Mouse (Mus musculus) intestine, postnatal 0 days (tissue): ENCODE data around the gene 2310011J03Rik. TPM values are rescaled to one million over a fixed set of nuclear protein-coding genes. Genes with fewer than 3 reads are reported as not detected.

Experiments used
- ATAC-seq: fragments of 200-750 bp; cut with Nextera tagmentation; 2 replicates; pipeline ENCODE4 v1.8.0; 2017; ENCODE audit warnings: mild to moderate bottlenecking, moderate TSS enrichment, moderate library complexity
- H3K27ac ChIP-seq: fragments of 300-500 bp; sonication (generic); 2 replicates; pipeline ENCODE4 v1.5.1; 2014; ENCODE audit warnings: mild to moderate bottlenecking, low read depth, low read length, moderate library complexity
- H3K27me3 ChIP-seq: fragments of 300-500 bp; sonication (generic); replicated peaks from 2 replicates; pipeline ENCODE4 v1.6.1; 2014; ENCODE audit warnings: low read length, mixed read lengths; ENCODE audit not compliant: control insufficient read depth, insufficient read depth
- H3K36me3 ChIP-seq: fragments of 300-500 bp; sonication (generic); 2 replicates; pipeline ENCODE4 v1.6.1; 2014; ENCODE audit warnings: mild to moderate bottlenecking, moderate library complexity; ENCODE audit not compliant: control insufficient read depth, insufficient read depth
- H3K4me1 ChIP-seq: fragments of 300-500 bp; sonication (generic); replicated peaks from 2 replicates; pipeline ENCODE4 v1.6.1; 2014; ENCODE audit warnings: antibody characterized with exemption, low read length, mixed read lengths; ENCODE audit not compliant: control insufficient read depth, insufficient read depth
- H3K4me2 ChIP-seq: fragments of 300-500 bp; sonication (generic); replicated peaks from 2 replicates; pipeline ENCODE4 v1.6.1; 2014; ENCODE audit warnings: low read depth, mild to moderate bottlenecking, moderate library complexity
- H3K4me3 ChIP-seq: fragments of 300-500 bp; sonication (generic); 2 replicates; pipeline ENCODE4 v1.5.1; 2014; ENCODE audit warnings: low read depth, low read length
- H3K9ac ChIP-seq: fragments of 300-500 bp; sonication (generic); 2 replicates; pipeline ENCODE4 v1.6.1; 2014; ENCODE audit warnings: mild to moderate bottlenecking, low read depth, low read length
- H3K9me3 ChIP-seq: fragments of 300-500 bp; sonication (generic); 2 replicates; pipeline ENCODE4 v1.6.1; 2016; ENCODE audit warnings: mixed run types; ENCODE audit not compliant: control insufficient read depth
- CTCF ChIP-seq: sonication (generic); IDR thresholded peaks from 2 replicates; pipeline ENCODE4 v1.5.1; 2016; ENCODE audit warnings: low read depth, mild to moderate bottlenecking, control low read depth, antibody characterized with exemption, moderate library complexity
- WGBS: fragments of 180-500 bp; shearing (Covaris S2); extraction: QIAGEN DNeasy Blood & Tissue Kit; methylation state at CpG from one replicate; pipeline ENCODE4 v1.1.7; 2014; 5-methylcytosine and 5-hydroxymethylcytosine counted together
- polyA plus RNA-seq: library from polyadenylated mRNA; unstranded; fragments of >200 nt; fragmentation: Nextera tagmentation; extraction: Ambion mirVana; gene quantifications from 2 replicates; pipeline ENCODE4 v1.2.1, GENCODE M21; 2015

Gene 2310011J03Rik
- polyA plus RNA-seq, 1 experiment from 2014 or later = 87.6 TPM

DNA sequence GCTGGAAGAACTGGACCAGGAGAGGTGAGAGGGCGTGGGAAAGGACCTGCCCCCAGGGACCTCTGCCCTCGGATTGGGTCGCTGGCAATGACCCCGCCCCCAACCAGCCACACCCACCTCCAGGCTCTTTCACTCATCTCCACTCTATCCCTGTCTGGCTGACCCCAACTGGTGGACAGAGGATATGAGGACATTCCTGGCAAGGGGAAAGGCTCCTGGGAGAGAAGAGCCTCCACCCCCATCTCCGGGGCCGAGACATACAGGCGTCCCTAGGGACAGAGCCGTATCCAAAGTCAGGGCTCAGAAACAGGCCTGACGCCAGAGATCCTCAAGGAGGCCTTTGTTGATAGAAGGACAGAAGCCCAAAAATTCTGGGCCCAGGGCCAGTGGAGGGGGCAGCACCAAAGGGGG, 17.9 kb downstream of the 2310011J03Rik start:
- 13% methylated on average over 9 of the region's 9 CpGs for WGBS
- H3K9me3 ChIP-seq = no peaks in the 10 kb centered on the region
- peaks cover 71% of the 10 kb centered on the region for H3K27me3 ChIP-seq
- H3K4me1 ChIP-seq = no peaks in the 10 kb centered on the region
- H3K36me3 ChIP-seq = no peaks in the 10 kb centered on the region; the same call in 1 of the 2 replicates
- TF ChIP-seq CTCF = 0 out of 2 replicates have a peak, but pooled peaks have one; percentile 20
- H3K4me2 ChIP-seq = peak overlapping the region; percentile 14
- no peak; the same call in 1 of the 2 replicates for ATAC-seq
- no peak overlapping the region for H3K9ac ChIP-seq
- no peak overlapping the region for H3K4me3 ChIP-seq
- no peak overlapping the region for H3K27ac ChIP-seq

GRCm38 (mm10) chr10:80302082-80302355, 18.3 kb downstream of the 2310011J03Rik start:
- TF ChIP-seq CTCF = no peak
- H3K9ac ChIP-seq = no peak overlapping the region
- no peaks in the 10 kb centered on the region; the same call in 1 of the 2 replicates for H3K36me3 ChIP-seq
- H3K27ac ChIP-seq = no peak overlapping the region; the same call in 1 of the 2 replicates
- no peak for ATAC-seq
- H3K4me2 ChIP-seq = peak overlapping the region; percentile 14
- no peaks in the 10 kb centered on the region for H3K9me3 ChIP-seq
- no peaks in the 10 kb centered on the region for H3K4me1 ChIP-seq
- 56% methylated on average over 5 of the region's 5 CpGs for WGBS
- H3K4me3 ChIP-seq = no peak overlapping the region
- peaks cover 71% of the 10 kb centered on the region for H3K27me3 ChIP-seq

DNA sequence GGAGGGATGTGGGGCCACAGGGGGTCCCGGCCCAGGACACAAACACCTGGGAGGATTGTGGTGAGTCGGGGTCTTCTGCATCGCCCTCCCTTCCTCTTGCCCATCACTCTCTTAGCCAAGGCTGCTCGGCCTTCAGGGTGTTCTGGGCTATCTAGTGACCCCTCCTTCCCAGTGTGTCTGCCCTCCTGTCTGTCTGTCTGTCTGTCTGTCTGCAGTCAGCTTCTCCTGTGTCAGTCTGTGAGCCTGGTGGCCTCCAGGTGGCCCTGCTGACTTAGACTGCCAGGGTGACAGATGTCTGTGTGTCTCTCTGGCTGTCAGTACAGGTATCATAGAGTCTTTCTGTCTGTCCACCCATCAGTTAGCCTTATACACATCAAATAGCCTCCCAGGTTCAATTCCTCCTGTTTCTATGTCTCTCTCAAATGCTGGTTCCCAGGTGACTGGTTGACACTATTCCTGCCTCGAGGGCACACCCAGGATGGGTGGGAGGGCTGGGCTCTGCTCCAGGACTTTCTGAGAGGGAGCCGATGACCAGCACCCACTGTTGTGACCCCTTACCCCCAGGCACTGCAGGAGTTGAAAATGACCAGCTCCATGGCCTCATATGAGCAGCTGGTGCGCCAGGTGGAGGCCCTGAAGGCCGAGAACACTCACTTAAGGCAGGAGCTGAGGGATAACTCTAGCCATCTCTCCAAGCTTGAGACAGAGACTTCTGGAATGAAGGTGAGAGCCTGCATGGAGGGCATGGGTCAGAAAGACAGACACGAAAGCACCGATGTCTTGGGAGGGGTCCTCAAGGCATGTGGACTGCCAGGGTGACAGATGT, 18.9 kb downstream of the 2310011J03Rik start:
- TF ChIP-seq CTCF = no peak
- Histone ChIP-seq H3K36me3 (no peaks in the 10 kb centered on the region), H3K27ac (no peak overlapping the region), H3K4me1 (no peaks in the 10 kb centered on the region), H3K9ac (no peak overlapping the region), H3K4me3 (no peak overlapping the region), H3K4me2 (no peak overlapping the region), H3K9me3 (no peaks in the 10 kb centered on the region), H3K27me3 (peaks cover 71% of the 10 kb centered on the region)
- no peak for ATAC-seq
- WGBS = 73% methylated on average over 10 of the region's 10 CpGs

DNA sequence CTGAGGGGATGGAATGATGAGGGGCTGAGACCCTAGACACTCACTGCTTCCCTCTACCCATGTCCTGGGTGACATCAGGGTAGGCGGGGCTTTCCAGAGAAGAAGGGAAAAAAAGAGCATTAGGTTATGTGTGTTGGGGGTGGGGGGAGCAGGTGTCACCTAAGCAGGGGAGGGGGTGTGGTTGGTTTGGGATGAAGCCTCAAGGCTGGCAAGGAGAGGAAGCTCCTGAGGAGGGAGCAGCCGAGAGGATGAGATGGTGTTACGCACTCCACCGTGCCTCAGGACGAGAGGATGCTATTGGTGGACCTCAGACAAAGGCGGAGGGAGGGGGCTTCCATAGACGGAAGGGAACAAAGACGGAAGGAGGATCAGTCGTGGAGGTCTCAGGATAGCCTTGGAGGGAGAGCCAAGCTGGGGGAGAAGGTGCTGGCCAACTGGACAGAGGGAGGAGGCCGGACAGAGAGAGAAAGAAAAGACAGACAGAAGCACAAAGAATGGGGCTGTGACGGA, 19.6 kb downstream of the 2310011J03Rik start:
- Histone ChIP-seq H3K9ac (no peak overlapping the region), H3K4me2 (no peak overlapping the region), H3K4me1 (no peaks in the 10 kb centered on the region), H3K36me3 (no peaks in the 10 kb centered on the region), H3K27me3 (peaks cover 70% of the 10 kb centered on the region), H3K27ac (no peak overlapping the region), H3K4me3 (no peak overlapping the region), H3K9me3 (no peaks in the 10 kb centered on the region)
- no peak for ATAC-seq
- WGBS = 36% methylated on average over 11 of the region's 11 CpGs
- TF ChIP-seq CTCF = no peak

GRCm38 (mm10) chr10:80299824-80300223, 20.5 kb downstream of the 2310011J03Rik start:
- WGBS = 58% methylated on average over 10 of the region's 10 CpGs
- H3K27me3 ChIP-seq = peaks cover 61% of the 10 kb centered on the region

DNA sequence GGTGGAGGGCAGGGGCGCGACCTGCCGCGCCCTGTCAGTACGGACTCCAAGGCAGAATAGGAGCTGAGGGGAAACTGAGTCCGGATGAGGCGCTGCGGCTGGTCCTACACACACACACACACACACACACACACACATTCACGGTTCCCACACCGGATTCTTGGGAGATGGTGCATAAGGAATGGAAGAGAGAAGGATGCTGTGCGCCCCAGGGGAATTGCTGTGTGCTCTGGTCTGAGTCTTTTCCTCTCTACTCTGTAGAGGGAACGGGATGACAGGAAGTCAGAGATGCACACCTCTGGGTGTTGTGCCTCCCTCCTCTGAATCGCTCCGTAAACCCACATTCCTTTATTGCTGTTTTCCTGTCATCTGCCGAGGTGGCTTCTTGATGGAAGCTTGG, 21.0 kb downstream of the 2310011J03Rik start:
- no peak overlapping the region for H3K4me2 ChIP-seq
- no peak for TF ChIP-seq CTCF
- H3K4me1 ChIP-seq = no peaks in the 10 kb centered on the region
- peaks cover 56% of the 10 kb centered on the region for H3K27me3 ChIP-seq
- H3K4me3 ChIP-seq = no peak overlapping the region; the same call in 1 of the 2 replicates
- no peaks in the 10 kb centered on the region for H3K9me3 ChIP-seq
- no peak for ATAC-seq
- peaks cover 8% of the 10 kb centered on the region; the same call in 1 of the 2 replicates for H3K36me3 ChIP-seq
- H3K27ac ChIP-seq = no peak overlapping the region
- no peak overlapping the region for H3K9ac ChIP-seq
- 14% methylated on average over 15 of the region's 15 CpGs for WGBS

More at GRCm38 (mm10) chr10:80299824-80300223, 20.5 kb downstream of the 2310011J03Rik start:
- ATAC-seq = no peak
- H3K27ac ChIP-seq = no peak overlapping the region
- no peaks in the 10 kb centered on the region for H3K9me3 ChIP-seq
- H3K4me2 ChIP-seq = no peak overlapping the region
- H3K9ac ChIP-seq = no peak overlapping the region
- no peaks in the 10 kb centered on the region for H3K4me1 ChIP-seq
- no peak for TF ChIP-seq CTCF
- H3K4me3 ChIP-seq = no peak overlapping the region
- 0 out of 2 replicates have a peak, but pooled peaks cover 3% of the 10 kb centered on the region for H3K36me3 ChIP-seq
